Mouse (Mus musculus) cerebellum, adult 11-12 months (tissue): Measurements from ENCODE around the gene Cnbd2.

Source experiments
- DNase-seq: peaks from one replicate; pipeline ENCODE4 v3.0.0; 2022

Gene Cnbd2

GRCm38 (mm10) chr2:156311841-156312291, 233 bp upstream of the Cnbd2 start:
- DNase-seq: no peak

GRCm38 (mm10) chr2:156313153-156313552, 1.1 kb downstream of the Cnbd2 start:
- DNase-seq: no peak

- DNase-seq: no peak
These were observed 2.7 kb downstream of the Cnbd2 start for GRCm38 (mm10) chr2:156314811-156315210.

GRCm38 (mm10) chr2:156318491-156318890, 6.4 kb downstream of the Cnbd2 start:
- no peak for DNase-seq

GRCm38 (mm10) chr2:156321538-156321937, 9.4 kb downstream of the Cnbd2 start:
- DNase-seq: no peak

GRCm38 (mm10) chr2:156324116-156324588, 12.1 kb downstream of the Cnbd2 start:
- no peak for DNase-seq

GRCm38 (mm10) chr2:156324681-156325080, 12.6 kb downstream of the Cnbd2 start:
- DNase-seq: no peak

GRCm38 (mm10) chr2:156330681-156331080, 18.6 kb downstream of the Cnbd2 start:
- DNase-seq: no peak

- DNase-seq: no peak
These were observed 19.4 kb downstream of the Cnbd2 start for GRCm38 (mm10) chr2:156331446-156331965.

GRCm38 (mm10) chr2:156340078-156340477, 28.0 kb downstream of the Cnbd2 start:
- no peak for DNase-seq

- DNase-seq: no peak
These were observed 32.9 kb downstream of the Cnbd2 start for GRCm38 (mm10) chr2:156344775-156345532.

GRCm38 (mm10) chr2:156348812-156349211, 36.7 kb downstream of the Cnbd2 start:
- DNase-seq: no peak

GRCm38 (mm10) chr2:156349286-156349848, 37.3 kb downstream of the Cnbd2 start:
- no peak for DNase-seq

GRCm38 (mm10) chr2:156351243-156351642, 39.1 kb downstream of the Cnbd2 start:
- DNase-seq: no peak

- no peak for DNase-seq
These were observed 40.5 kb downstream of the Cnbd2 start for GRCm38 (mm10) chr2:156352413-156353165.

- DNase-seq: no peak
These were observed 41.2 kb downstream of the Cnbd2 start for GRCm38 (mm10) chr2:156353265-156353692.

- peak; percentile 23 for DNase-seq
These were observed 43.9 kb downstream of the Cnbd2 start for GRCm38 (mm10) chr2:156356031-156356430.

GRCm38 (mm10) chr2:156368465-156368864, 56.4 kb downstream of the Cnbd2 start:
- no peak for DNase-seq

- DNase-seq: no peak
These were observed 58.8 kb downstream of the Cnbd2 start for GRCm38 (mm10) chr2:156370896-156371295.

GRCm38 (mm10) chr2:156376956-156377355, 64.9 kb downstream of the Cnbd2 start:
- no peak for DNase-seq

- no peak for DNase-seq
These were observed 67.8 kb downstream of the Cnbd2 start for GRCm38 (mm10) chr2:156379929-156380328.

- no peak for DNase-seq
These were observed 69.3 kb downstream of the Cnbd2 start for GRCm38 (mm10) chr2:156381350-156381749.

- DNase-seq: peak; percentile 75
These were observed 80.5 kb downstream of the Cnbd2 start for GRCm38 (mm10) chr2:156392461-156393154.
